Mouse (Mus musculus): ENCODE measurements around the gene Wars2.

Gene Wars2

GRCm38 (mm10) chr3:99140940-99141854 lies at the start of gene Wars2:
Gene Wars2 (plus strand): TSS chr3:99141068.
- peak; percentile 95 for DNase-seq (ENCODE audit: low read depth, low spot score)

- DNase-seq (ENCODE audit: low read depth, low spot score) = no peak
Measured at GRCm38 (mm10) chr3:99096816-99097215, 44.1 kb upstream of the Wars2 start.

- no peak for DNase-seq (ENCODE audit: low read depth, low spot score)
Measured at GRCm38 (mm10) chr3:99110353-99111213, 30.3 kb upstream of the Wars2 start.

- DNase-seq (ENCODE audit: low read depth, low spot score) = no peak
Measured at GRCm38 (mm10) chr3:99111214-99111608, 29.7 kb upstream of the Wars2 start.

- no peak for DNase-seq (ENCODE audit: low read depth, low spot score)
Measured at GRCm38 (mm10) chr3:99113266-99113837, 27.5 kb upstream of the Wars2 start.

- no peak for DNase-seq (ENCODE audit: low read depth, low spot score)
Measured at GRCm38 (mm10) chr3:99120942-99121341, 19.9 kb upstream of the Wars2 start.

- no peak for DNase-seq (ENCODE audit: low read depth, low spot score)
Measured at GRCm38 (mm10) chr3:99130521-99130920, 10.3 kb upstream of the Wars2 start.

- no peak for DNase-seq (ENCODE audit: low read depth, low spot score)
Measured at GRCm38 (mm10) chr3:99131973-99132372, 8.9 kb upstream of the Wars2 start.

GRCm38 (mm10) chr3:99133913-99134312 lies 7.0 kb upstream of the Wars2 start:
- DNase-seq (ENCODE audit: low read depth, low spot score) = no peak

- no peak for DNase-seq (ENCODE audit: low read depth, low spot score)
Measured at GRCm38 (mm10) chr3:99147886-99148285, 7.0 kb downstream of the Wars2 start.

GRCm38 (mm10) chr3:99149035-99149434 lies 8.2 kb downstream of the Wars2 start:
- DNase-seq (ENCODE audit: low read depth, low spot score) = no peak

GRCm38 (mm10) chr3:99156286-99156685 lies 15.4 kb downstream of the Wars2 start:
- DNase-seq (ENCODE audit: low read depth, low spot score) = no peak

GRCm38 (mm10) chr3:99156987-99157386 lies 16.1 kb downstream of the Wars2 start:
- no peak for DNase-seq (ENCODE audit: low read depth, low spot score)

GRCm38 (mm10) chr3:99157451-99158015 lies 16.7 kb downstream of the Wars2 start:
- DNase-seq (ENCODE audit: low read depth, low spot score) = no peak

- DNase-seq (ENCODE audit: low read depth, low spot score) = no peak
Measured at GRCm38 (mm10) chr3:99160016-99160415, 19.1 kb downstream of the Wars2 start.

- peak; percentile 63 for DNase-seq (ENCODE audit: low read depth, low spot score)
Measured at GRCm38 (mm10) chr3:99162191-99162590, 21.3 kb downstream of the Wars2 start.

GRCm38 (mm10) chr3:99167734-99168133 lies 26.9 kb downstream of the Wars2 start:
- DNase-seq (ENCODE audit: low read depth, low spot score) = no peak

- DNase-seq (ENCODE audit: low read depth, low spot score) = no peak
Measured at GRCm38 (mm10) chr3:99173178-99173577, 32.3 kb downstream of the Wars2 start.

- DNase-seq (ENCODE audit: low read depth, low spot score) = no peak
Measured at GRCm38 (mm10) chr3:99174658-99175304, 33.9 kb downstream of the Wars2 start.

GRCm38 (mm10) chr3:99183355-99184016 lies 42.6 kb downstream of the Wars2 start:
- no peak for DNase-seq (ENCODE audit: low read depth, low spot score)

GRCm38 (mm10) chr3:99184373-99184772 lies 43.5 kb downstream of the Wars2 start:
- no peak for DNase-seq (ENCODE audit: low read depth, low spot score)

All from A20 (cell line).